Mouse (Mus musculus): Measurements from ENCODE around the gene Fos. TPM values are rescaled to one million over a fixed set of nuclear protein-coding genes. Genes with fewer than 3 reads are reported as not detected.

Fos gene
- polyA plus RNA-seq, 1 experiment from 2014 or later = 3.8 TPM

DNA sequence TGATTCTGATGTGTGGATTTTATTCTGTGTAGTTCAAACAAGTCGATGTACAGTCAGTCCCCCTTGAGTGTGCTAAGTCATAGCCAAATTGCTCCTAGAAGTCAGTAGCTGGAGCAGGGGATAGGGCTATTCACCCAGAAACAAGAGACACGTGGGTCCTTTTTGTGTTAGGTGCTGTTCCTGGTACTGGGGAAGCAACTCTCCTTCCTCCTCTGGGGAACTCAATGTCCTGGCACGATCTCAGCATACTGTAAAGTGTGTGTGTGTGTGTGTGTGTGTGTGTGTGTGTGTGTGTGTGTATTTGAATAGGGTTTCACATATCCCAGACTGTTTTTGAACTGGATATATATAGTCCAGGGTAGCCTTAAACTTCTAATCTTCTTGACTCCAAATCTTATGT lies 8.8 kb upstream of the Fos start:
- ATAC-seq (replicated peaks; ENCODE audit: low FRiP score) = no peak
- no peak overlapping the region for H3K27ac ChIP-seq

DNA sequence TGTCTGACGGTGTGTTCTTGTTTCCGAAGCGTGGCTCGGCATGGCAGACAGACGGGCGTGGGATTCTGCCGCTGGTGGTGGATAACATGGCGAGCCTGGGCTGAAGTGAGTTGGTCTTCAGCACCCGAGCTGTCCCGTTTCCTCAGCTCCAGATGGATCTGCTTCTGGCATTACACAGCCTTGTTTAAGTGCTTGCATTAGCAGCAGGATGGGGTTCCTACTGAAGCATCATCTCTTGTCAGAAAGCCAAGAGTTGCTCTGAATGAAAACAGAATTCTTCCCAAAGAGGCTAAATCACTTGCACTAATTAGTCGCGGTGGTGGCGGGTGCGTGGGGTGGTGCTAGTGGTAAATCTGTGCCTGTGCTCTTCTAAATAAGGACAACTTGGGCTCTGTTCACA lies 5.8 kb upstream of the Fos start:
- WGBS = 72% methylated on average over 14 of the region's 14 CpGs
- H3K9ac ChIP-seq = no peak overlapping the region
- no peak for ATAC-seq (replicated peaks; ENCODE audit: low FRiP score)

More for the DNA sequence above, 8.8 kb upstream of the Fos start:
- no peaks in the 10 kb centered on the region for H3K36me3 ChIP-seq
- WGBS = 52% methylated on average over 3 of the region's 3 CpGs
- no peaks in the 10 kb centered on the region for H3K9me3 ChIP-seq (replicated peaks)
- no peak overlapping the region for H3K9ac ChIP-seq
- no peak overlapping the region for H3K4me3 ChIP-seq (replicated peaks)
- peaks cover 17% of the 10 kb centered on the region for H3K4me1 ChIP-seq
- no peak overlapping the region for H3K4me2 ChIP-seq
- H3K27me3 ChIP-seq = 0 out of 2 replicates have a peak, but pooled peaks cover 2% of the 10 kb centered on the region

DNA sequence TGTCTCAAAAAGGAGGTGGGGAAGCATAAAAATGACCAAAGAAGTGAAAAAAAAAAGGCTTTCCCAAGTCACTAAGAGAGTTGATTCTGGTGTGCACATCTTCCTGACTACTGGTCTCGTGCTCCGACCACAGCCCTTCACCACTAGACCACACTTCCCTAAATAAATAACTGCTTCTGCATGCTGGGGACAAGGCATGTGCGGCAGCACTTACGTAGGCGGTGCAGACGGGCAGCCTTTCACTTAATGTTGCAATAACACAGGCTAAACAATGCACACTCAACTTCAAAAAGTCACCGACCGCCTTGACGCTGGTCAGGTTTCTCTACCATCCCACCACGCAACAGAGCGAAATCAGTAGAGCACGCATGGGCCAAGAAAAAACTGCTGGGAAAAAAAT lies 5.0 kb upstream of the Fos start:
- peaks cover 25% of the 10 kb centered on the region for H3K4me1 ChIP-seq
- no peak for ATAC-seq (replicated peaks; ENCODE audit: low FRiP score)
- 65% methylated on average over 12 of the region's 12 CpGs for WGBS

More for the DNA sequence above, 5.8 kb upstream of the Fos start:
- Histone ChIP-seq H3K9me3 (replicated peaks) (no peaks in the 10 kb centered on the region), H3K4me2 (no peak overlapping the region), H3K27me3 (0 out of 2 replicates have a peak, but pooled peaks cover 4% of the 10 kb centered on the region), H3K27ac (no peak overlapping the region), H3K4me3 (replicated peaks) (no peak overlapping the region), H3K36me3 (no peaks in the 10 kb centered on the region), H3K4me1 (peaks cover 21% of the 10 kb centered on the region)

DNA sequence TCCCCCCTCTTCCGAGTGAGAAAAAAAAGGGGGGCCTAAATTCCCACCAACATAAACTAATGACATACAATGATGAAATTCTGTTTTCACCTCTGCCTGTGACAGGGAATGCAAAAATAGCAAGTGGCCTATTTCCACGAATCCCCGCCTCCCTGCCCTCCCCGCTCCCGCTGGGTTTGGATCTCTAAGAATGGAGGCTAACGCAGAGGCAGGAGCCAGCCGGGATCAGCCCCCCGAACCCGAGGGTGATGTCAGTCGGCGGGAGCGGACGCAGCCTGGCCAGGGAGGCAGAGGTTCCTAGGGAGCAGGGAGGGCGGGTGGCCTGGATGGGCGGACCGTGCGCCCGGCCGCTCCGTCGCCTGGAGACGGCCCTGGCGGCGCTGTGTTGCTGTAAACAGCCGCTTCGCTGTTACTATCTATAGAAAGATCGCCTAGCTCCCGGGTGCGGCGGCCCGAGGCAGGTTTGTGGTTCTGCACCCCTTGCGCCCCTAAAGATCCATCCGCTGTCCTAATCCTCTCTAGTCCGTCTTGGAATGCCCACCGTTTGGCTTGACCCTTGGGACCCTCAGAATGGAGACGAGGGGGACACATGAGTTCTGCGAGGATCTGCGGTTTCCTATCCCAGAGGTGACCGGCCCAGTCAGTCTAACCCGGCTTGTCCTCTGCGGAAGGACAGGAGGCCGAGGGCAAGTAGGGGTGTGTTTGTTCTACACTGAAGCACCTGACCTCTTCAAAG lies 1.6 kb upstream of the Fos start:
- Histone ChIP-seq H3K36me3 (no peaks in the 10 kb centered on the region), H3K4me1 (peaks cover 48% of the 10 kb centered on the region), H3K4me2 (peak overlapping the region; percentile 99), H3K4me3 (replicated peaks) (peak overlapping the region; percentile 59), H3K9me3 (replicated peaks) (no peaks in the 10 kb centered on the region), H3K27ac (peak overlapping the region; percentile 34), H3K9ac (peak overlapping the region; percentile 36), H3K27me3 (peaks cover 32% of the 10 kb centered on the region)
- ATAC-seq (replicated peaks; ENCODE audit: low FRiP score) = peak; percentile 69
- WGBS = under 1% methylated on average over 42 of the region's 42 CpGs

More for the DNA sequence above, 5.0 kb upstream of the Fos start:
- H3K36me3 ChIP-seq = no peaks in the 10 kb centered on the region
- H3K9ac ChIP-seq = no peak overlapping the region
- no peak overlapping the region for H3K4me3 ChIP-seq (replicated peaks)
- no peaks in the 10 kb centered on the region for H3K9me3 ChIP-seq (replicated peaks)
- no peak overlapping the region for H3K4me2 ChIP-seq
- 0 out of 2 replicates have a peak, but pooled peaks cover 4% of the 10 kb centered on the region for H3K27me3 ChIP-seq
- no peak overlapping the region for H3K27ac ChIP-seq

DNA sequence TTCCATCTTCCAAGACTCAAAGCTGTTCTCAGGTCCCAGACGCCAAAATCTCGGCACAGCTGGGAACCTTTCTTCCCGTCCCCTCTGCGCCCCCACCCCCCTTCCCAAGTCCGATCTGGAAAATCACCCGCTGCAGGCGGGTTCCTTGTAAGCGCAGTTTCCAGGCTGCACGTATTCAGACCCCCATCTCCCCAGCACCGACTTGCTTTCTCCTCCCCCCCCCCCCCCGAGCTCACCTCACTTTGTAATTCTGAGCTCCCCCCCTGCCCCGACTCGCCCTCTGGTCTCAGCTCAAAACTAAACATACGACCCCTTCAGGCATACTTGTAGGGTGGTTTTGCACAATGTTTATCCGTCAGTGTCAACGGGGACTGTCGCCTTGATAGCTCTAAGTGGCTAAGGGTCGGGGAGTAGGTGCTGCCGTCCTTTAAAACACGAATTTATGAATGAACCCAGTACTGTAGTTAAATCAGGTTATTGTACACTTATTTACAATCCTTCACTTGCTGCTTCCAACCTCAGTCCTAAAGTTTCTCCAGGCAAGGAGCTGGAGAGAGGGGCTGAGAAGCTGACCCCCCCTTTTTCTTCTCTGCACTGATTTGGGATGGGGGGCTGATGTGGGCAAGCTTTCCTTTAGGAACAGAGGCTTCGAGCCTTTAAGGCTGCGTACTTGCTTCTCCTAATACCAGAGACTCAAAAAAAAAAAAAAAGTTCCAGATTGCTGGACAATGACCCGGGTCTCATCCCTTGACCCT lies 857 bp upstream of the Fos start:
- ATAC-seq (replicated peaks; ENCODE audit: low FRiP score) = no peak
- H3K27ac ChIP-seq = peak overlapping the region; percentile 66; the same call in 1 of the 2 replicates
- H3K4me1 ChIP-seq = peaks cover 45% of the 10 kb centered on the region
- peak overlapping the region; percentile 59 for H3K4me3 ChIP-seq (replicated peaks)
- H3K9me3 ChIP-seq (replicated peaks) = no peaks in the 10 kb centered on the region
- no peaks in the 10 kb centered on the region for H3K36me3 ChIP-seq
- peak overlapping the region; percentile 99 for H3K4me2 ChIP-seq
- H3K27me3 ChIP-seq = peaks cover 35% of the 10 kb centered on the region
- 1% methylated on average over 22 of the region's 23 CpGs for WGBS
- peak overlapping the region; percentile 46 for H3K9ac ChIP-seq

DNA sequence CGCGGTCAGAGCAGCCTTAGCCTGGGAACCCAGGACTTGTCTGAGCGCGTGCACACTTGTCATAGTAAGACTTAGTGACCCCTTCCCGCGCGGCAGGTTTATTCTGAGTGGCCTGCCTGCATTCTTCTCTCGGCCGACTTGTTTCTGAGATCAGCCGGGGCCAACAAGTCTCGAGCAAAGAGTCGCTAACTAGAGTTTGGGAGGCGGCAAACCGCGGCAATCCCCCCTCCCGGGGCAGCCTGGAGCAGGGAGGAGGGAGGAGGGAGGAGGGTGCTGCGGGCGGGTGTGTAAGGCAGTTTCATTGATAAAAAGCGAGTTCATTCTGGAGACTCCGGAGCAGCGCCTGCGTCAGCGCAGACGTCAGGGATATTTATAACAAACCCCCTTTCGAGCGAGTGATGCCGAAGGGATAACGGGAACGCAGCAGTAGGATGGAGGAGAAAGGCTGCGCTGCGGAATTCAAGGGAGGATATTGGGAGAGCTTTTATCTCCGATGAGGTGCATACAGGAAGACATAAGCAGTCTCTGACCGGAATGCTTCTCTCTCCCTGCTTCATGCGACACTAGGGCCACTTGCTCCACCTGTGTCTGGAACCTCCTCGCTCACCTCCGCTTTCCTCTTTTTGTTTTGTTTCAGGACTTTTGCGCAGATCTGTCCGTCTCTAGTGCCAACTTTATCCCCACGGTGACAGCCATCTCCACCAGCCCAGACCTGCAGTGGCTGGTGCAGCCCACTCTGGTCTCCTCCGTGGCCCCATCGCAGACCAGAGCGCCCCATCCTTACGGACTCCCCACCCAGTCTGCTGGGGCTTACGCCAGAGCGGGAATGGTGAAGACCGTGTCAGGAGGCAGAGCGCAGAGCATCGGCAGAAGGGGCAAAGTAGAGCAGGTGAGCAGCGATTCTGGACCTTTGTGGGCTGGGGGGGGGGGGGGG lies 875 bp downstream of the Fos start:
- Histone ChIP-seq H3K27me3 (peaks cover 39% of the 10 kb centered on the region), H3K9me3 (replicated peaks) (no peaks in the 10 kb centered on the region), H3K4me2 (peak overlapping the region; percentile 99), H3K36me3 (no peaks in the 10 kb centered on the region), H3K27ac (peak overlapping the region; percentile 70; the same call in 1 of the 2 replicates), H3K9ac (peak overlapping the region; percentile 46), H3K4me3 (replicated peaks) (peak overlapping the region; percentile 59), H3K4me1 (peaks cover 45% of the 10 kb centered on the region)
- ATAC-seq (replicated peaks; ENCODE audit: low FRiP score) = no peak; the same call in 1 of the 2 replicates
- 1% methylated on average over 49 of the region's 49 CpGs for WGBS

DNA sequence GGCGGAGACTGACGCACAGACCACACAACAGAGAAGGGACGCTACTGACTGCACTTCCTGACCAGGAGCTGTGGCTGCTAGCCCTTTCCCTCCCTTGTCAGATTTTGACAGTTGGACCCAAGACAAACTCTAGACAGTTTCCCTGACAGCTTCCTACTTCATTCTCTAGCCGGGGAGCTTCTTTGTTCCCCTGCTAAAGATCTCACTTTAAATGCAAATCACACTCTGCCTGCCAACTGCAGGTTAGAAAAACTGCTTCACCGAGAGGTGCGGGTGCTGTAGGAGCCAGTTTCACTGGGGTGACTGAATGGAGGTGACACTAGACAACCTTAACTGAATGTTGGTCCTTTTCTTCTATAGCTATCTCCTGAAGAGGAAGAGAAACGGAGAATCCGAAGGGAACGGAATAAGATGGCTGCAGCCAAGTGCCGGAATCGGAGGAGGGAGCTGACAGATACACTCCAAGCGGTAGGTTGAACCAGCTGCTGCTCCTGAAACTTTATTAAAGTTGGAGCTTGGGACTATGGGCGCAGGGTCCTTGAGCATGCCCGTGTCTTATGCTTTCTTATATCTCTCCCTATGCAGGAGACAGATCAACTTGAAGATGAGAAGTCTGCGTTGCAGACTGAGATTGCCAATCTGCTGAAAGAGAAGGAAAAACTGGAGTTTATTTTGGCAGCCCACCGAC lies 1.7 kb downstream of the Fos start:
- H3K4me3 ChIP-seq (replicated peaks) = peak overlapping the region; percentile 59
- ATAC-seq (replicated peaks; ENCODE audit: low FRiP score) = no peak
- H3K9ac ChIP-seq = 0 out of 2 replicates have a peak overlapping the region, but pooled peaks have one; percentile 46
- H3K36me3 ChIP-seq = no peaks in the 10 kb centered on the region
- H3K27me3 ChIP-seq = peaks cover 41% of the 10 kb centered on the region
- WGBS = 8% methylated on average over 14 of the region's 16 CpGs
- H3K4me1 ChIP-seq = peaks cover 45% of the 10 kb centered on the region
- H3K9me3 ChIP-seq (replicated peaks) = no peaks in the 10 kb centered on the region
- no peak overlapping the region for H3K27ac ChIP-seq
- H3K4me2 ChIP-seq = peak overlapping the region; percentile 99

DNA sequence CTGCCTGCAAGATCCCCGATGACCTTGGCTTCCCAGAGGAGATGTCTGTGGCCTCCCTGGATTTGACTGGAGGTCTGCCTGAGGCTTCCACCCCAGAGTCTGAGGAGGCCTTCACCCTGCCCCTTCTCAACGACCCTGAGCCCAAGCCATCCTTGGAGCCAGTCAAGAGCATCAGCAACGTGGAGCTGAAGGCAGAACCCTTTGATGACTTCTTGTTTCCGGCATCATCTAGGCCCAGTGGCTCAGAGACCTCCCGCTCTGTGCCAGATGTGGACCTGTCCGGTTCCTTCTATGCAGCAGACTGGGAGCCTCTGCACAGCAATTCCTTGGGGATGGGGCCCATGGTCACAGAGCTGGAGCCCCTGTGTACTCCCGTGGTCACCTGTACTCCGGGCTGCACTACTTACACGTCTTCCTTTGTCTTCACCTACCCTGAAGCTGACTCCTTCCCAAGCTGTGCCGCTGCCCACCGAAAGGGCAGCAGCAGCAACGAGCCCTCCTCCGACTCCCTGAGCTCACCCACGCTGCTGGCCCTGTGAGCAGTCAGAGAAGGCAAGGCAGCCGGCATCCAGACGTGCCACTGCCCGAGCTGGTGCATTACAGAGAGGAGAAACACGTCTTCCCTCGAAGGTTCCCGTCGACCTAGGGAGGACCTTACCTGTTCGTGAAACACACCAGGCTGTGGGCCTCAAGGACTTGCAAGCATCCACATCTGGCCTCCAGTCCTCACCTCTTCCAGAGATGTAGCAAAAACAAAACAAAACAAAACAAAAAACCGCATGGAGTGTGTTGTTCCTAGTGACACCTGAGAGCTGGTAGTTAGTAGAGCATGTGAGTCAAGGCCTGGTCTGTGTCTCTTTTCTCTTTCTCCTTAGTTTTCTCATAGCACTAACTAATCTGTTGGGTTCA lies 2.5 kb downstream of the Fos start:
- ATAC-seq (replicated peaks; ENCODE audit: low FRiP score) = no peak
- Histone ChIP-seq H3K27me3 (peaks cover 43% of the 10 kb centered on the region), H3K36me3 (no peaks in the 10 kb centered on the region), H3K4me2 (peak overlapping the region; percentile 99), H3K4me1 (peaks cover 45% of the 10 kb centered on the region), H3K4me3 (replicated peaks) (peak overlapping the region; percentile 59; the same call in 1 of the 2 replicates), H3K9ac (no peak overlapping the region), H3K9me3 (replicated peaks) (no peaks in the 10 kb centered on the region), H3K27ac (no peak overlapping the region)
- 44% methylated on average over 23 of the region's 23 CpGs for WGBS

DNA sequence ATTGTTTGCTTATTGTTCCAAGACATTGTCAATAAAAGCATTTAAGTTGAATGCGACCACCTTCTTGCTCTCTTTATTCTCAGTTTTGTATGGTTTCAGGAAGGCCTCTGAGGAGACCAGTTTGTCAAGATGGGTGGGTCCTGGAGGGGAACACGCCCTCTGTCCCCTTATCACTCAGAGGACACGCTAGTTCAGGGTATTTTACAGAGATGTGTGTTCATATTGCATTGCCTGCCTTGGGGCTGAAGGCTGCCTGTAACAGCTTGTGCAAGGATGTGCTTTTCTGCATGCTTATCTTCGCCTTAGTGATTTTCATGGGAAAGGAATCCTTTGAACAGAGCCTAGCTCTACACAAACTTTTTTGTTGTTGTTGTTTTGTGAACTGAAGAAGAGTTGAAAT lies 3.5 kb downstream of the Fos start:
- no peak for ATAC-seq (replicated peaks; ENCODE audit: low FRiP score)
- H3K36me3 ChIP-seq = no peaks in the 10 kb centered on the region
- H3K9ac ChIP-seq = no peak overlapping the region
- no peak overlapping the region for H3K27ac ChIP-seq
- H3K4me1 ChIP-seq = peaks cover 34% of the 10 kb centered on the region
- 81% methylated on average over 4 of the region's 4 CpGs for WGBS
- no peak overlapping the region for H3K4me3 ChIP-seq (replicated peaks)
- no peaks in the 10 kb centered on the region for H3K9me3 ChIP-seq (replicated peaks)
- no peak overlapping the region for H3K4me2 ChIP-seq
- peaks cover 44% of the 10 kb centered on the region for H3K27me3 ChIP-seq

DNA sequence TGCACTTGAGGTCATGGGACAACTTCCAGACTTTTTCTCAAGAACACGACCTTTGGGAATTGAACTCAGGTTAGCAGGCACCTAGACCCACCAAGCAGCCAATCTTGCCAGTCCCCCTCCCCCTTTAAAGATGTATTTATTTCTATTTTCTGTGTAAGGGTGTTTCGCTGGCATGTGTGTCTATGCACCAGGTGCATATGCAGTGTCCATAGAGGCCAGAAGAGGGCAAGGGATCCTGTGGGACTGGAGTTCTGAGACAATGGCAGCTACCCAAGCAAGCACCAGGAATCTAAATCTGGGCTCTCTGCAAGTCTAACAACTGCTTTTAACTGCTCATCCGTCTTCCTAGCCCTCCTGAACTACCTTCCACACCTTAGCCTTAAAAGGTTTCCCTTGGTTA lies 4.1 kb downstream of the Fos start:
- H3K4me3 ChIP-seq (replicated peaks) = no peak overlapping the region
- H3K36me3 ChIP-seq = no peaks in the 10 kb centered on the region
- 72% methylated on average over 3 of the region's 3 CpGs for WGBS
- H3K27me3 ChIP-seq = peaks cover 44% of the 10 kb centered on the region
- H3K4me2 ChIP-seq = no peak overlapping the region
- no peak for ATAC-seq (replicated peaks; ENCODE audit: low FRiP score)
- H3K9ac ChIP-seq = no peak overlapping the region
- peaks cover 29% of the 10 kb centered on the region for H3K4me1 ChIP-seq
- no peak overlapping the region for H3K27ac ChIP-seq
- no peaks in the 10 kb centered on the region for H3K9me3 ChIP-seq (replicated peaks)

All from kidney, embryonic 15.5 days (tissue).